Comparison of ENCODE assay signal across 8 mouse cellular contexts in genomic region chr10:80929299-80930226, GRCm38 (mm10). TPM values are rescaled to one million over a fixed set of nuclear protein-coding genes. Genes with fewer than 3 reads are reported as not detected.
DNase-seq lines count a peak whose midpoint lies in the region; ATAC-seq and TF ChIP-seq lines count a peak whose summit lies in the region.

Gene Gadd45b (plus strand): TSS chr10:80930073.

- peak; percentile 97 to 98 for DNase-seq in CD8-positive naive resting alpha-beta T cell, adult 2 months (ENCODE audit: low read depth in 2 of 2, low spot score in 2 of 2)
- peak; percentile 82 for DNase-seq in c-Kit-negative CD71-positive TER-119-positive erythroid progenitor cells, embryonic 14.5 days (ENCODE audit: low read depth, low spot score)
- peak; percentile 98 for DNase-seq in forebrain, embryonic 10.5 days (ENCODE audit: extremely low spot score, low spot score)
- peak; percentile 99 for DNase-seq in heart, postnatal 0 days (ENCODE audit: low spot score)
- peak; percentile 99 to 100 for DNase-seq in kidney, postnatal 4 days

- no peak for TF ChIP-seq CTCF in heart, postnatal 0 days (IDR thresholded peaks at IDR 0.05; ENCODE audit: low read depth)
- TF ChIP-seq CTCF in testis, adult 2 months (IDR thresholded peaks at IDR 0.05; ENCODE audit: control insufficient read depth, insufficient read depth, insufficient replicate concordance, low read depth, low read length): no peak

- H3K4me1 ChIP-seq in forebrain, embryonic 10.5 days: peaks cover 79% of the 10 kb centered on the region
- peaks cover 30% of the 10 kb centered on the region for H3K4me1 ChIP-seq in heart, postnatal 0 days (ENCODE audit: control insufficient read depth, insufficient read depth)
- H3K4me1 ChIP-seq in liver, embryonic 16.5 days (ENCODE audit: control insufficient read depth, low read depth, low read length): peaks cover 43% of the 10 kb centered on the region
- H3K4me1 ChIP-seq in neural tube, embryonic 13.5 days (replicated peaks): peaks cover 51% of the 10 kb centered on the region
- peaks cover 45% of the 10 kb centered on the region for H3K4me1 ChIP-seq in testis, adult 2 months (ENCODE audit: control insufficient read depth, insufficient read depth, low read length)

- H3K9ac ChIP-seq in heart, postnatal 0 days (replicated peaks; ENCODE audit: low read depth, low read length): peak within 1 kb of the TSS; percentile 79
- peak within 1 kb of the TSS; percentile 54 for H3K9ac ChIP-seq in liver, embryonic 16.5 days (ENCODE audit: low read depth, low read length)
- peak within 1 kb of the TSS; percentile 77 for H3K9ac ChIP-seq in neural tube, embryonic 13.5 days

- H3K36me3 ChIP-seq in forebrain, embryonic 10.5 days (replicated peaks): no peaks in the 10 kb centered on the region
- no peaks in the 10 kb centered on the region for H3K36me3 ChIP-seq in heart, postnatal 0 days (replicated peaks; ENCODE audit: control insufficient read depth, insufficient read depth, low read length)
- no peaks in the 10 kb centered on the region for H3K36me3 ChIP-seq in liver, embryonic 16.5 days (ENCODE audit: control insufficient read depth, insufficient read depth)
- H3K36me3 ChIP-seq in neural tube, embryonic 13.5 days: no peaks in the 10 kb centered on the region
- no peaks in the 10 kb centered on the region for H3K36me3 ChIP-seq in testis, adult 2 months (ENCODE audit: control insufficient read depth, insufficient read depth, low read length)

- H3K4me2 ChIP-seq in heart, postnatal 0 days (ENCODE audit: low read depth, low read length): peak within 1 kb of the TSS; percentile 82
- H3K4me2 ChIP-seq in liver, embryonic 16.5 days (ENCODE audit: low read depth, low read length): peak within 1 kb of the TSS; percentile 92
- peak within 1 kb of the TSS; percentile 83 for H3K4me2 ChIP-seq in neural tube, embryonic 13.5 days

- H3K27me3 ChIP-seq in forebrain, embryonic 10.5 days (ENCODE audit: poor library complexity, severe bottlenecking): peaks cover 54% of the 10 kb centered on the region
- no peaks in the 10 kb centered on the region for H3K27me3 ChIP-seq in heart, postnatal 0 days (ENCODE audit: control insufficient read depth, insufficient read depth, low read length)
- peaks cover 58% of the 10 kb centered on the region for H3K27me3 ChIP-seq in liver, embryonic 16.5 days (ENCODE audit: control insufficient read depth, insufficient read depth, low read depth, low read length)
- H3K27me3 ChIP-seq in neural tube, embryonic 13.5 days: peaks cover 43% of the 10 kb centered on the region
- no peaks in the 10 kb centered on the region for H3K27me3 ChIP-seq in testis, adult 2 months (ENCODE audit: control insufficient read depth, insufficient read depth, low read length)

- under 1% methylated on average over 56 of the region's 56 CpGs for WGBS in forebrain, embryonic 10.5 days
- under 1% methylated on average over 55 of the region's 56 CpGs for WGBS in heart, postnatal 0 days
- under 1% methylated on average over 56 of the region's 56 CpGs for WGBS in liver, embryonic 16.5 days (ENCODE audit: insufficient replicate concordance)
- under 1% methylated on average over 56 of the region's 56 CpGs for WGBS in neural tube, embryonic 13.5 days

- peak within 1 kb of the TSS; percentile 57 for H3K4me3 ChIP-seq in forebrain, embryonic 10.5 days
- H3K4me3 ChIP-seq in heart, postnatal 0 days (ENCODE audit: low read depth, low read length): peak within 1 kb of the TSS; percentile 66
- H3K4me3 ChIP-seq in liver, embryonic 16.5 days (ENCODE audit: low read depth, low read length): peak within 1 kb of the TSS; percentile 62
- H3K4me3 ChIP-seq in neural tube, embryonic 13.5 days: peak within 1 kb of the TSS; percentile 53
- H3K4me3 ChIP-seq in testis, adult 2 months (ENCODE audit: control insufficient read depth, low read depth, low read length): peak within 1 kb of the TSS; percentile 89

- ATAC-seq in heart, postnatal 0 days (ENCODE audit: insufficient read depth, low read depth): peak; percentile 89
- peak; percentile 89 for ATAC-seq in liver, embryonic 16.5 days (ENCODE audit: low read depth)
- peak; percentile 88 for ATAC-seq in neural tube, embryonic 13.5 days (ENCODE audit: low read depth)

- TF ChIP-seq POLR2A in testis, adult 2 months (IDR thresholded peaks at IDR 0.05; ENCODE audit: control insufficient read depth, low read depth, low read length): peak; percentile 99

- no peaks in the 10 kb centered on the region for H3K9me3 ChIP-seq in forebrain, embryonic 10.5 days
- no peaks in the 10 kb centered on the region for H3K9me3 ChIP-seq in heart, postnatal 0 days (replicated peaks; ENCODE audit: control insufficient read depth, low read length)
- no peaks in the 10 kb centered on the region for H3K9me3 ChIP-seq in liver, embryonic 16.5 days (replicated peaks; ENCODE audit: control insufficient read depth, low read length)
- no peaks in the 10 kb centered on the region for H3K9me3 ChIP-seq in neural tube, embryonic 13.5 days

- peak; percentile 56; the same call in 1 of the 2 replicates for TF ChIP-seq EP300 in heart, postnatal 0 days (IDR thresholded peaks at IDR 0.05; ENCODE audit: low read depth)

- peak within 1 kb of the TSS; percentile 79 for H3K27ac ChIP-seq in forebrain, embryonic 10.5 days
- H3K27ac ChIP-seq in heart, postnatal 0 days (ENCODE audit: low read depth): peak within 1 kb of the TSS; percentile 90
- H3K27ac ChIP-seq in liver, embryonic 16.5 days (ENCODE audit: low read length): peak within 1 kb of the TSS; percentile 68
- peak within 1 kb of the TSS; percentile 76 for H3K27ac ChIP-seq in neural tube, embryonic 13.5 days (replicated peaks)
- H3K27ac ChIP-seq in testis, adult 2 months (ENCODE audit: control insufficient read depth, insufficient read depth, low read depth, low read length): peak within 1 kb of the TSS; percentile 80

RNA-seq across cellular contexts. Expression of gene Gadd45b, which starts in this region (rescaled TPM):
- 5.9 and 6.3 TPM in 2 replicates for polyA plus RNA-seq in forebrain, embryonic 10.5 days (2016; fragmentation: Nextera tagmentation; extraction: Ambion mirVana)
- total RNA-seq in heart, postnatal 0 days (2014; rRNA removed; ENCODE audit: low replicate concordance): 18.9 and 26.8 TPM in 2 replicates
- polyA plus RNA-seq in heart, postnatal 0 days (2015; fragmentation: Nextera tagmentation; extraction: Ambion mirVana): 22.3 and 28.0 TPM in 2 replicates
- polyA plus RNA-seq in liver, embryonic 16.5 days (2015; fragmentation: Nextera tagmentation; extraction: Ambion mirVana): 4.0 and 5.0 TPM in 2 replicates
- polyA plus RNA-seq in neural tube, embryonic 13.5 days (2015; fragmentation: Nextera tagmentation; extraction: Ambion mirVana): 8.8 and 9.0 TPM in 2 replicates
- polyA plus RNA-seq in testis, adult 2 months (2012; rRNA removed): 7.8 and 9.1 TPM in 2 replicates

Comparison
In these comparisons a context has a peak if more than half of its experiments do, and no peak if none do; other contexts are left out.
1. Peak in every context shown above with its lines: DNase-seq, ATAC-seq, H3K4me3 ChIP-seq and H3K27ac ChIP-seq.